Mouse (Mus musculus) limb, embryonic 13.5 days (tissue): ENCODE measurements around the gene Gmppa. TPM values are rescaled to one million over a fixed set of nuclear protein-coding genes. Genes with fewer than 3 reads are reported as not detected.

Experiments used
- ATAC-seq: fragments of 200-750 bp; cut with Nextera tagmentation; 2 replicates; pipeline ENCODE4 v1.8.0; 2017; ENCODE audit warnings: low read depth, moderate number of reproducible peaks, moderate TSS enrichment; ENCODE audit not compliant: low FRiP score
- H3K27ac ChIP-seq: fragments of 300-500 bp; sonication (generic); 2 replicates; pipeline ENCODE4 v1.5.1; 2015; ENCODE audit warnings: inconsistent platforms, mild to moderate bottlenecking, moderate library complexity
- H3K27me3 ChIP-seq: fragments of 300-500 bp; sonication (generic); 2 replicates; pipeline ENCODE4 v1.6.1; 2015; ENCODE audit warnings: mild to moderate bottlenecking, inconsistent platforms
- H3K36me3 ChIP-seq: fragments of 300-500 bp; sonication (generic); 2 replicates; pipeline ENCODE4 v1.6.1; 2015; ENCODE audit warnings: inconsistent platforms, mild to moderate bottlenecking, moderate library complexity
- H3K4me1 ChIP-seq: fragments of 300-500 bp; sonication (generic); 2 replicates; pipeline ENCODE4 v1.6.1; 2015; ENCODE audit warnings: inconsistent platforms
- H3K4me2 ChIP-seq: fragments of 300-500 bp; sonication (generic); replicated peaks from 2 replicates; pipeline ENCODE4 v1.6.1; 2015; ENCODE audit warnings: inconsistent platforms, mild to moderate bottlenecking, moderate library complexity
- H3K4me3 ChIP-seq: fragments of 300-500 bp; sonication (generic); 2 replicates; pipeline ENCODE4 v1.5.1; 2015; ENCODE audit warnings: moderate library complexity, mild to moderate bottlenecking, inconsistent platforms
- H3K9ac ChIP-seq: fragments of 300-500 bp; sonication (generic); 2 replicates; pipeline ENCODE4 v1.6.1; 2015; ENCODE audit warnings: mild to moderate bottlenecking, inconsistent platforms
- H3K9me3 ChIP-seq: fragments of 300-500 bp; sonication (generic); 2 replicates; pipeline ENCODE4 v1.6.1; 2016; ENCODE audit warnings: inconsistent platforms
- WGBS: fragments of 180-500 bp; shearing (Covaris S2); methylation state at CpG from one replicate; pipeline ENCODE4 v1.1.7; 2015; 5-methylcytosine and 5-hydroxymethylcytosine counted together
- polyA plus RNA-seq: library from polyadenylated mRNA; unstranded; fragments of >200 nt; fragmentation: Nextera tagmentation; extraction: Ambion mirVana; gene quantifications from 2 replicates; pipeline ENCODE4 v1.2.1, GENCODE M21; 2015

The Gmppa gene
- polyA plus RNA-seq, 1 experiment from 2014 or later, result 71.8 TPM

- no peak overlapping the region for H3K9ac ChIP-seq
- H3K4me3 ChIP-seq, result peak overlapping the region; percentile 10; the same call in 1 of the 2 replicates
- no peaks in the 10 kb centered on the region for H3K36me3 ChIP-seq
- no peaks in the 10 kb centered on the region for H3K9me3 ChIP-seq
- H3K4me2 ChIP-seq, result peak overlapping the region; percentile 49
- no peak for ATAC-seq
- 0% methylated on average over 7 of the region's 7 CpGs for WGBS
- no peak overlapping the region; the same call in 1 of the 2 replicates for H3K27ac ChIP-seq
- peaks cover 100% of the 10 kb centered on the region for H3K27me3 ChIP-seq
- peaks cover 73% of the 10 kb centered on the region for H3K4me1 ChIP-seq
Observed at GRCm38 (mm10) chr1:75448052-75448431, 12.3 kb downstream of the Gmppa start.

DNA sequence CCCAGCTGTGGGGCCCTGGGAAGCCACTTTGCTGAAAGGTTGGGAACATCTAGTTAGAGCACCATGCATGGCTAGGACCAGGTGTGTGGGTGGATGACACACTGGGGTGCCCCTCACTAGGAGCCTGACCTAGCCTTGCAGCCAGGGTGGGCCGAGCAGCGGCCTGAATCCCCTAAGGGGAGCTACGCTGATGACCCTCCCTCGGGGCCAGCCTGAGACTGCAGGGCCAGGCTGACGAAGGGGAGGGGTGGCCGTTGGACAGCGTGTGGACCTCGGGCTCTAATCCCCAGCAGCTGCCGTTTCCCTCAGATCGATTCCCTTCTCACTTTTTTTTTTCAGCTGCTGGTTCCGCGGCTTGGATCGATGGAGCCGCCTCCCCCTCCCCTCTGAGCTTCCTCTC lies 13.2 kb downstream of the Gmppa start:
- H3K9me3 ChIP-seq, result no peaks in the 10 kb centered on the region
- peaks cover 78% of the 10 kb centered on the region for H3K4me1 ChIP-seq
- no peaks in the 10 kb centered on the region for H3K36me3 ChIP-seq
- H3K4me2 ChIP-seq, result peak overlapping the region; percentile 37
- WGBS, result 0% methylated on average over 14 of the region's 14 CpGs
- peak overlapping the region; percentile 35; the same call in 1 of the 2 replicates for H3K9ac ChIP-seq
- no peak for ATAC-seq
- H3K27me3 ChIP-seq, result peaks cover 100% of the 10 kb centered on the region
- peak overlapping the region; percentile 17; the same call in 1 of the 2 replicates for H3K4me3 ChIP-seq
- H3K27ac ChIP-seq, result no peak overlapping the region

GRCm38 (mm10) chr1:75449377-75450135 lies 13.8 kb downstream of the Gmppa start:
- Histone ChIP-seq H3K9me3 (no peaks in the 10 kb centered on the region), H3K9ac (peak overlapping the region; percentile 35; the same call in 1 of the 2 replicates), H3K27me3 (peaks cover 100% of the 10 kb centered on the region), H3K27ac (no peak overlapping the region), H3K36me3 (no peaks in the 10 kb centered on the region), H3K4me1 (peaks cover 77% of the 10 kb centered on the region), H3K4me2 (peak overlapping the region; percentile 60), H3K4me3 (peak overlapping the region; percentile 29; the same call in 1 of the 2 replicates)
- 5% methylated on average over 8 of the region's 8 CpGs for WGBS
- no peak for ATAC-seq

GRCm38 (mm10) chr1:75450314-75451005 lies 14.7 kb downstream of the Gmppa start, which contains the start of gene Asic4:
Gene Asic4, plus strand, starts transcription at chr1:75450436.
- Histone ChIP-seq H3K9ac (peak within 1 kb of the TSS; percentile 43; the same call in 1 of the 2 replicates), H3K4me1 (peaks cover 68% of the 10 kb centered on the region), H3K4me3 (peak within 1 kb of the TSS; percentile 29), H3K36me3 (no peaks in the 10 kb centered on the region), H3K9me3 (no peaks in the 10 kb centered on the region), H3K27ac (no peak within 1 kb of the TSS), H3K4me2 (peak within 1 kb of the TSS; percentile 60), H3K27me3 (peaks cover 99% of the 10 kb centered on the region)
- WGBS, result 3% methylated on average over 34 of the region's 35 CpGs
- ATAC-seq, result no peak

GRCm38 (mm10) chr1:75451900-75452299 lies 16.2 kb downstream of the Gmppa start:
- Histone ChIP-seq H3K27me3 (peaks cover 99% of the 10 kb centered on the region), H3K27ac (no peak overlapping the region), H3K4me2 (no peak overlapping the region), H3K9me3 (no peaks in the 10 kb centered on the region), H3K4me1 (peaks cover 63% of the 10 kb centered on the region), H3K9ac (no peak overlapping the region), H3K36me3 (no peaks in the 10 kb centered on the region), H3K4me3 (no peak overlapping the region)
- 75% methylated on average over 5 of the region's 5 CpGs for WGBS
- no peak for ATAC-seq

- Histone ChIP-seq H3K9me3 (no peaks in the 10 kb centered on the region), H3K27me3 (peaks cover 98% of the 10 kb centered on the region), H3K4me3 (no peak overlapping the region), H3K4me2 (no peak overlapping the region), H3K4me1 (peaks cover 57% of the 10 kb centered on the region), H3K27ac (no peak overlapping the region), H3K36me3 (no peaks in the 10 kb centered on the region), H3K9ac (no peak overlapping the region)
- WGBS, result 53% methylated on average over 3 of the region's 3 CpGs
- ATAC-seq, result no peak
Observed at GRCm38 (mm10) chr1:75455433-75455832, 19.7 kb downstream of the Gmppa start.

GRCm38 (mm10) chr1:75455948-75456347 lies 20.2 kb downstream of the Gmppa start:
- no peak overlapping the region for H3K4me3 ChIP-seq
- peaks cover 94% of the 10 kb centered on the region for H3K27me3 ChIP-seq
- no peak overlapping the region for H3K27ac ChIP-seq
- H3K36me3 ChIP-seq, result no peaks in the 10 kb centered on the region
- no peak overlapping the region for H3K4me2 ChIP-seq
- no peak overlapping the region for H3K9ac ChIP-seq
- ATAC-seq, result no peak
- peaks cover 51% of the 10 kb centered on the region for H3K4me1 ChIP-seq
- H3K9me3 ChIP-seq, result no peaks in the 10 kb centered on the region
- 20% methylated on average over 5 of the region's 5 CpGs for WGBS

GRCm38 (mm10) chr1:75456746-75457564 lies 21.2 kb downstream of the Gmppa start:
- no peak overlapping the region for H3K27ac ChIP-seq
- H3K9me3 ChIP-seq, result no peaks in the 10 kb centered on the region
- no peak overlapping the region for H3K9ac ChIP-seq
- H3K4me1 ChIP-seq, result peaks cover 51% of the 10 kb centered on the region
- H3K27me3 ChIP-seq, result peaks cover 88% of the 10 kb centered on the region
- no peak for ATAC-seq
- H3K36me3 ChIP-seq, result no peaks in the 10 kb centered on the region
- no peak overlapping the region for H3K4me3 ChIP-seq
- WGBS, result 6% methylated on average over 14 of the region's 14 CpGs
- H3K4me2 ChIP-seq, result 0 out of 2 replicates have a peak overlapping the region, but pooled peaks have one; percentile 21

- Histone ChIP-seq H3K4me1 (peaks cover 49% of the 10 kb centered on the region), H3K27me3 (peaks cover 81% of the 10 kb centered on the region), H3K4me2 (peak overlapping the region; percentile 61), H3K27ac (no peak overlapping the region), H3K9me3 (no peaks in the 10 kb centered on the region), H3K36me3 (no peaks in the 10 kb centered on the region), H3K9ac (no peak overlapping the region), H3K4me3 (peak overlapping the region; percentile 37; the same call in 1 of the 2 replicates)
- WGBS, result 2% methylated on average over 9 of the region's 10 CpGs
- no peak for ATAC-seq
Observed at GRCm38 (mm10) chr1:75457710-75458024, 21.9 kb downstream of the Gmppa start.

DNA sequence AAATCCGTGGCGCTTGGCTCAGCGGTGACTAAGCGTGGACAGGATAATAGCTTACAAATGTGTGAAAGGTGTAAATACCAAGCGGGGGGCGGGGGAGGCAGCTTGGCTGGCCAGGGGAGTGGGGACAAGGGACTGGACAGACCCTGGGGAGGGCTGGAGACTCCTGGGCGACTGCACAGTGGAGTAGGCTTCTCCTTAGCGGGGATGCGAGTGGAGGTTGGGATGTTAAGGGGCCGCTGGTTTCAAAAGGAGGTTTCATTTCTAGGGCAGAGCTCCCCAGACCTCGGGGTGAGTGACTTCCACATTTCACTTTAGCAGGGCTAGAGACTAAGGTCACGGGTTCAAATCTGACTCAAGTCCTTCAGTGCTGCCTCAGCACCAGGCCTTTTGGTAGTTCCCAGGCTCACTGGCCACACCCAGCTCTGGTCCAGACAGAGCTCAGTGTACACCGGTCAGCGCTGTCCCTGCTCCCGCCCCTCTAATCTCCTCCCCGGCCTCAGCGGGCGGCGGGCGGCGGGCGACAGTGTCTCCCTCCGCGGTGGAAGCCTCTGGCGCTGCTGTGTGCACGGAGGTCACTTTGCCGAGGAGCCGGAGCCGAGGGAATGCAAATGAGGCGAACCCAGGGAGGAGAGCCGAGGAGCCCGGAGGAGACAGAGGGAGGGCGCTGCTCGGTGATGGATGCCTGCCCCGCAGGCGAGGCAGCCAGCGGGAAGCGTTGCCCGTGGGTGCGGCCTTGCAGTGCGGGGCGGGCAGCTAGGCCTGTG lies 22.5 kb downstream of the Gmppa start:
- peak overlapping the region; percentile 56 for H3K9ac ChIP-seq
- WGBS, result 3% methylated on average over 38 of the region's 42 CpGs
- H3K27ac ChIP-seq, result no peak overlapping the region
- H3K4me1 ChIP-seq, result peaks cover 44% of the 10 kb centered on the region
- no peaks in the 10 kb centered on the region for H3K36me3 ChIP-seq
- ATAC-seq, result peak; percentile 18; the same call in 1 of the 2 replicates
- peaks cover 75% of the 10 kb centered on the region for H3K27me3 ChIP-seq
- no peaks in the 10 kb centered on the region for H3K9me3 ChIP-seq
- peak overlapping the region; percentile 61 for H3K4me2 ChIP-seq
- peak overlapping the region; percentile 37 for H3K4me3 ChIP-seq
